Mouse (Mus musculus): Measurements from ENCODE around the gene Cyp4b1.
A peak's percentile ranks its signal among the peaks of the same experiment; 100 is the strongest.

- TF ChIP-seq POLR2A (IDR thresholded peaks at IDR 0.05; ENCODE audit: low read depth, low read length) (peak; percentile 95), CTCF (conservative IDR thresholded peaks at IDR 0.05; ENCODE audit: insufficient read depth, insufficient read length, low read depth, low read length) (no peak)
Observed at GRCm38 (mm10) chr4:115647580-115647979, at the start of gene Cyp4b1.
